Mouse (Mus musculus): ENCODE measurements at regions not wholly inside any gene's neighbourhood (a gene's known extent, or its start where the extent isn't known, plus 50 kb on each side); places are given as distances from the start of the nearest gene placed in this dataset.

- TF ChIP-seq CTCF (IDR thresholded peaks at IDR 0.05): no peak
- TF ChIP-seq EP300 (IDR thresholded peaks at IDR 0.05): no peak
Measured at GRCm38 (mm10) chr4:127678437-127678836, 292.3 kb downstream of the CK137956 start.

Data from lung, postnatal 0 days (tissue).